Mouse (Mus musculus) liver, embryonic 15.5 days (tissue): ENCODE results near the gene Dnah7c. TPM values are rescaled to one million over a fixed set of nuclear protein-coding genes. Genes with fewer than 3 reads are reported as not detected.
"Not testable (repeated sequence)": the region's sequence is repeated elsewhere in the genome, so short reads cannot be mapped to it uniquely, and the experiment has no call there.

Experiments used
- ATAC-seq: fragments of 200-750 bp; cut with Nextera tagmentation; 2 replicates; pipeline ENCODE4 v1.8.0; 2017; ENCODE audit warnings: moderate number of reproducible peaks, mild to moderate bottlenecking, moderate library complexity; ENCODE audit not compliant: insufficient read depth
- H3K27ac ChIP-seq: fragments of 300-500 bp; sonication (generic); replicated peaks from 2 replicates; pipeline ENCODE4 v1.5.1; 2015; ENCODE audit warnings: mild to moderate bottlenecking, inconsistent platforms
- H3K27me3 ChIP-seq: fragments of 300-500 bp; sonication (generic); 2 replicates; pipeline ENCODE4 v1.6.1; 2015; ENCODE audit warnings: mild to moderate bottlenecking, inconsistent platforms
- H3K36me3 ChIP-seq: fragments of 300-500 bp; sonication (generic); replicated peaks from 2 replicates; pipeline ENCODE4 v1.6.1; 2015; ENCODE audit warnings: moderate library complexity, mild to moderate bottlenecking, inconsistent platforms
- H3K4me1 ChIP-seq: fragments of 300-500 bp; sonication (generic); replicated peaks from 2 replicates; pipeline ENCODE4 v1.6.1; 2015; ENCODE audit warnings: inconsistent platforms
- H3K4me2 ChIP-seq: fragments of 300-500 bp; sonication (generic); 2 replicates; pipeline ENCODE4 v1.6.1; 2015; ENCODE audit warnings: moderate library complexity, mild to moderate bottlenecking, inconsistent platforms
- H3K4me3 ChIP-seq: fragments of 300-500 bp; sonication (generic); replicated peaks from 2 replicates; pipeline ENCODE4 v1.5.1; 2015; ENCODE audit warnings: mild to moderate bottlenecking, inconsistent platforms
- H3K9ac ChIP-seq: fragments of 300-500 bp; sonication (generic); 2 replicates; pipeline ENCODE4 v1.6.1; 2015; ENCODE audit warnings: moderate library complexity, mild to moderate bottlenecking, inconsistent platforms
- H3K9me3 ChIP-seq: fragments of 300-500 bp; sonication (generic); replicated peaks from 2 replicates; pipeline ENCODE4 v1.6.1; 2016; ENCODE audit warnings: inconsistent platforms
- WGBS: fragments of 180-500 bp; shearing (Covaris S2); methylation state at CpG from one replicate; pipeline ENCODE4 v1.1.7; 2015; ENCODE audit warnings: mixed read lengths; ENCODE audit not compliant: insufficient replicate concordance; 5-methylcytosine and 5-hydroxymethylcytosine counted together
- polyA plus RNA-seq: library from polyadenylated mRNA; unstranded; fragments of >200 nt; fragmentation: Nextera tagmentation; extraction: Ambion mirVana; gene quantifications from 2 replicates; pipeline ENCODE4 v1.2.1, GENCODE M21; 2015

Gene Dnah7c
- polyA plus RNA-seq, 1 experiment from 2014 or later, result not detected

GRCm38 (mm10) chr1:46733405-46734106 lies 308.2 kb downstream of the Dnah7c start:
- not testable (repeated sequence) for H3K27me3 ChIP-seq, ATAC-seq, H3K27ac ChIP-seq, H3K9ac ChIP-seq, H3K4me3 ChIP-seq, H3K4me1 ChIP-seq, H3K4me2 ChIP-seq, H3K36me3 ChIP-seq, H3K9me3 ChIP-seq
- WGBS, result 58% methylated on average over 2 of the region's 2 CpGs

DNA sequence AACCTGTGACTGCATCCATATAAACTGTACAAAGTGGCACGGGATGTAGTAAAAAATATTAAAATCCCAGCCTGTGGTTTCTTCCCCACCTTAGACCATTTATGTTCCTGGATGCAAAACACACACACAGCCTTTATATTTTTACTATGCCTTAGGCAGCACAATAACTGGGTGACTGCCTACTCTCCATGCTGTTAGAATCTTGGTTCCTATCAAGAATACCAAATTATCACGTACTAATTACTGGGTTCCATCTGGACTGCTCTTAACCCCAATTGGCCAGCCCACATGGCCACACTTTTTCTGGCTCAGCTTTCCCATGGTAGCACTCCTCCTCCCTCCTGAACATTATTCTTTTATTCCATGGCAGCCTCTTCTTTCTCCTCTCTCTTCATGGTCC lies 309.1 kb downstream of the Dnah7c start:
- not testable (repeated sequence) for H3K9me3 ChIP-seq, H3K27me3 ChIP-seq, H3K9ac ChIP-seq, H3K4me1 ChIP-seq, H3K27ac ChIP-seq, ATAC-seq, H3K4me3 ChIP-seq, H3K4me2 ChIP-seq, H3K36me3 ChIP-seq
- WGBS, result 67% methylated on average over 2 of the region's 2 CpGs

GRCm38 (mm10) chr1:46764600-46764999 lies 339.2 kb downstream of the Dnah7c start:
- WGBS, result 51% methylated on average over 3 of the region's 3 CpGs
- H3K27me3 ChIP-seq, H3K4me1 ChIP-seq, ATAC-seq, H3K4me2 ChIP-seq, H3K4me3 ChIP-seq, H3K27ac ChIP-seq, H3K9me3 ChIP-seq, H3K9ac ChIP-seq, H3K36me3 ChIP-seq: not testable (repeated sequence)

DNA sequence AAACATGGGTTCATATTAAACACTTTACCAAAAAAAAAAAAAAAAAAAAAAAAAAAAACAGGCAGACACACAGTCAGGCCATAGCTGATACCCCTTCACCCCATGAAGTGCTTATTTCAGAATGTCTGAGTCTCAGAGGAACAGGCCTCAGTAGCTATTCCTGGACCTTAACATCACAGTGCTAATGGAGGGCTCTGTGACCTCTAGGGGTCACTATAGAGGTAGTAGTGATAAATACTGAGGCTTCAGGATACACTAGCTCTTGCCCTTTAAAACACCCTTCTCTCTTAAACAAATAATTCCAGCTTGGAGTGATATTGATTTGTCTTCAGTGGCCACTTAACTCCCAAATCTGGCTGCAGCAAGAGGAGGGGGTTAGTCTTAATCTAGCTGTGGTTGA lies 343.9 kb downstream of the Dnah7c start:
- H3K9me3 ChIP-seq, H3K9ac ChIP-seq, H3K27ac ChIP-seq, H3K4me1 ChIP-seq, H3K4me2 ChIP-seq, H3K36me3 ChIP-seq, H3K27me3 ChIP-seq, ATAC-seq, H3K4me3 ChIP-seq: not testable (repeated sequence)

DNA sequence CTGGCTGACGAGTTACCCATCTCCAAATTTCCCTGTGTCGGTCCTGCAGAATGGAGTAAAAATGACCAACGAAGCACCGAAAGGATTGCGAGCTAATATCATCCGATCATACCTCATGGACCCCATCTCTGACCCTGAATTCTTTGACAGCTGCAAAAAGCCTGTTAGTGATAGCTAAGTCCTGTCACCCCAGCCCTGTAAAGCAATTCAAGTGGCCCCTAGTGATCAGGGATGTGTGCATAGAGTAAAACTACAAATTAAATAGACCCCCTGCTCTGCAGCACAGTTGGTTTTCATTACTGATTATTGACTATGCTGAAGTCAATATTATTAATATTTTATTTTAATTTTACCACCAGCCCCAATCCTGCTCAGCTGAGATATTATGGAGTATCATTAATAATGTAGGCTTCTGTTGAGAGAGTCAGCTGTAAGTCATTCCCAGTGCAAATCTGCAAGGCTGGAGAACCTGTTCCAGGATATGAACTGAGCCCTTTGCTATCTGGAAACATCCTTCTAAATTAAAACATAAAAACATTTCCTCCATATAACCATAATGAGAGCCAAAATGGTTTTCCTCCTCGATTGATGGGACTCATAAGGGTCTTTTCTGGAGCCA lies 344.8 kb downstream of the Dnah7c start:
- not testable (repeated sequence) for ATAC-seq, H3K36me3 ChIP-seq, H3K27ac ChIP-seq, H3K27me3 ChIP-seq, H3K4me3 ChIP-seq, H3K4me2 ChIP-seq, H3K9ac ChIP-seq, H3K4me1 ChIP-seq, H3K9me3 ChIP-seq
- WGBS, result 66% methylated on average over 7 of the region's 7 CpGs

DNA sequence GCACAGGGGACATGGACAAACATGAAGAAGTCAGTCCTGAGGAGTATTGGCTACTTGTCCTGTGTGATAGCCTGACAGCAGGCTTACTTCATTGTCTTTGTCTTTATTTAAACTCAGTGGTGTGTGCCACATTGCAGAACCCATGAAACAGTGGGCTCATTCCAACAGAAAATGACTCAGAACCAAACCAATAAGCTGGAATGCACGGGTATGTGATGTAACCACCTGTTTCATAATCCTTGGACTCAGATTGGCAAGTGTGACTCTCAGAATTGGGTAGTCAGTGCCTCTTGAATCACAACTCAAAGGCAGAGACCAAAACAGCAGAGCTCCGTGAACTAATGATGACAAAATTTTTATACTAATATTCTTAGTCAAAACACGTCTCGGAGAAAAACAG lies 356.8 kb downstream of the Dnah7c start:
- WGBS, result 59% methylated on average over 4 of the region's 4 CpGs
- not testable (repeated sequence) for ATAC-seq, H3K4me2 ChIP-seq

DNA sequence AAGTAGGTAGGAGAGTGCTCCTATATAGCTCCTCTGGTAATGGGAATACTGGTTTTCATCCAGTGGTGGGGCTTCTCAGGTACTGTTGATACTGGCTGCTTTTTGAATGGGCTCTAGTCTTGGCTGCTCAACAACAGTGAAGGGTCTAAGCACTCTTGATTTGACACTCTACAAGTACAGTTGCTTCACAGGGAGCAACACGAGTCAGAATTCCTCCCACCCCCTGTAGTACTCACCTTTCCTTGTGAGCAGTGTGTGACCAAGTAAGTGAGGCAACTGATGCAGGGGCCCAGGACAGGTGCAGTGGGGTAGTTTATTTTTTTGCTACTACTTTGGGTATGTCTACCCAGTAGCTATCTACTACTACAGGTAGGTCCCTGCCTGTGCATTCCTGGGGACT lies 379.7 kb downstream of the Dnah7c start:
- 53% methylated on average over 1 of the region's 1 CpGs for WGBS
- no peak overlapping the region for H3K4me2 ChIP-seq
- H3K4me3 ChIP-seq, result no peak overlapping the region
- no peak overlapping the region for H3K9ac ChIP-seq
- H3K4me1 ChIP-seq, result no peaks in the 10 kb centered on the region
- H3K36me3 ChIP-seq, result no peaks in the 10 kb centered on the region
- no peak for ATAC-seq
- H3K27ac ChIP-seq, result no peak overlapping the region
- no peaks in the 10 kb centered on the region for H3K9me3 ChIP-seq
- no peaks in the 10 kb centered on the region for H3K27me3 ChIP-seq

More for the DNA sequence above, 356.8 kb downstream of the Dnah7c start:
- H3K36me3 ChIP-seq, H3K27me3 ChIP-seq, H3K27ac ChIP-seq, H3K9ac ChIP-seq, H3K4me1 ChIP-seq, H3K4me3 ChIP-seq, H3K9me3 ChIP-seq: not testable (repeated sequence)

DNA sequence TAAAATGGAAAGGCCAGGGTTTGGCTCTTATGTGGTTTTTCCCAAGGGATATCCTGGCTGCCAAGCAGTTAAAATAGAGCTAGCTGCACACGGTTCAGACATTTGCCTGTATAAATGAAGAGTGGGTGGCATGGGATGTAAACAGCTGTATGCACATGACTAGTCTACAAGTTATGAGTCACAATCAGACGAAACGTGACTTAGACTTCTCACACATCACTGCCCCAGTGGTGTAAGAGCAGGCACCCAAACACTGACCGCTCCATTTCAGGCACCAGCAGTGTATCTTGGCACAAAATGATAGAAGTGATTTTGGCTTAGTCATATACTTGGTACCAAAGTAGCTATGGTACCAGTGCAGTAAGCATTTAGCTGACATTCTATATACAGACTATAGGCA lies 383.2 kb downstream of the Dnah7c start:
- not testable (repeated sequence) for H3K27me3 ChIP-seq, H3K9ac ChIP-seq, H3K4me3 ChIP-seq, H3K27ac ChIP-seq, H3K9me3 ChIP-seq, H3K4me2 ChIP-seq, ATAC-seq, H3K4me1 ChIP-seq, H3K36me3 ChIP-seq
- 73% methylated on average over 4 of the region's 4 CpGs for WGBS

GRCm38 (mm10) chr1:46817934-46818333 lies 392.5 kb downstream of the Dnah7c start:
- WGBS, result 89% methylated on average over 5 of the region's 5 CpGs
- H3K4me1 ChIP-seq, result no peaks in the 10 kb centered on the region
- no peak overlapping the region for H3K9ac ChIP-seq
- no peak for ATAC-seq
- no peak overlapping the region for H3K4me2 ChIP-seq
- H3K27me3 ChIP-seq, result no peaks in the 10 kb centered on the region
- H3K36me3 ChIP-seq, result 0 out of 2 replicates have a peak, but pooled peaks cover 3% of the 10 kb centered on the region
- no peak overlapping the region for H3K27ac ChIP-seq
- H3K9me3 ChIP-seq, result no peaks in the 10 kb centered on the region
- no peak overlapping the region for H3K4me3 ChIP-seq

- H3K27me3 ChIP-seq, result no peaks in the 10 kb centered on the region
Measured at GRCm38 (mm10) chr1:46822256-46822972, 397.0 kb downstream of the Dnah7c start.

DNA sequence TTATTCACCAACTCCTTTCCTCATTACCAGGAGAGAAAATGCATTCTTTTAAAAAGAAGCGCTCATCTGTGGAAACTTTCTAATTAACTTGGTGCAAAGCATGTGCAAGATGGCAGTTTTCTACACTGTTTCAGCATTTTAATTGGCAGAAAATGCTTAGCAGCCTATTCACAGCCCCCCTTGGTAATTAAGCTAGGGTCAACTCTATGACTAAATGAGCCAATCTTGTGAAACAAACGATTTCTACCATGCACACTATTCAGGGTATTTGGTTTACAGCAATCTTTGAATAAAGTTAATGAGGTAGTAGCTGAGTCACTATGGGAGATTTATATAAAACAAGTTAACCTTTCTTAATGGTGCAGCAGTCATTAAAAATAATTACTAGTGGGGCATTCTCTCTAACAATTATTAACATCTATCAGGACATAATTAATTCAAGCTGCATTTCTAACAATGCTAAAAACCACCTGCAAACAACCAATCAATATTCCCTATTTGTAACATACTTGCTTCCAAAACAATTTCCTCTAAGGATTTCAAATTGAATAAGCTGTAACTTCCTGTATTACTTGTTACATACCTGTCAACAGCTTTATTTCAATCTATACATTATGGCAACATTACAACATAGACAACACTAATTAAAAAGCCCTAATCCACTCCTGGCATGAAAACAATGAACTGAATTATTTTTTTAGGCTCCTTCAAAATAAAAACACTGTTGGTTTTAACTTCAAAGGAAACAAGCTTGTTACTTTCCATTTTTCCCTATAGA lies 404.9 kb downstream of the Dnah7c start:
- Histone ChIP-seq H3K4me1 (no peaks in the 10 kb centered on the region), H3K27me3 (no peaks in the 10 kb centered on the region), H3K4me3 (no peak overlapping the region), H3K36me3 (no peaks in the 10 kb centered on the region), H3K9ac (no peak overlapping the region), H3K27ac (no peak overlapping the region), H3K9me3 (no peaks in the 10 kb centered on the region), H3K4me2 (no peak overlapping the region)
- no peak for ATAC-seq
- whole genome bisulfite sequencing, result 63% methylated on average over 2 of the region's 2 CpGs

More at GRCm38 (mm10) chr1:46822256-46822972, 397.0 kb downstream of the Dnah7c start:
- Histone ChIP-seq H3K4me3 (no peak overlapping the region), H3K27ac (no peak overlapping the region), H3K4me1 (no peaks in the 10 kb centered on the region), H3K4me2 (no peak overlapping the region), H3K9me3 (no peaks in the 10 kb centered on the region), H3K36me3 (0 out of 2 replicates have a peak, but pooled peaks cover 3% of the 10 kb centered on the region), H3K9ac (no peak overlapping the region)
- whole genome bisulfite sequencing, result 50% methylated on average over 4 of the region's 4 CpGs
- no peak for ATAC-seq
